Mouse (Mus musculus) embryonic fibroblast, embryonic 13.5 days (primary cell): ENCODE data around the gene Rtkn2. TPM values are rescaled to one million over a fixed set of nuclear protein-coding genes. Genes with fewer than 3 reads are reported as not detected.

Experiments used
- H3K27ac ChIP-seq: 2 replicates; pipeline ENCODE4 v1.5.1; 2012; ENCODE audit warnings: low read length, control low read depth, inconsistent platforms; ENCODE audit not compliant: insufficient read depth
- H3K4me1 ChIP-seq: 2 replicates; pipeline ENCODE4 v1.6.1; 2011; ENCODE audit warnings: low read length; ENCODE audit not compliant: control insufficient read depth, insufficient read depth
- H3K4me3 ChIP-seq: 2 replicates; pipeline ENCODE4 v1.5.1; 2011; ENCODE audit warnings: mild to moderate bottlenecking, control low read depth, low read length; ENCODE audit not compliant: insufficient read depth
- CTCF ChIP-seq: IDR thresholded peaks from 2 replicates; pipeline ENCODE4 v1.5.1; 2011; ENCODE audit warnings: mild to moderate bottlenecking, control low read depth, low read length, moderate library complexity, borderline replicate concordance; ENCODE audit not compliant: insufficient read depth
- POLR2A ChIP-seq: IDR thresholded peaks from 2 replicates; pipeline ENCODE4 v1.6.1; 2011; ENCODE audit warnings: low read depth, mild to moderate bottlenecking, control low read depth, low read length, moderate library complexity
- polyA plus RNA-seq: library from polyadenylated mRNA; stranded (reverse); fragments of >200 nt; gene quantifications from 2 replicates; pipeline ENCODE4 v1.2.4, GENCODE M21; 2011; ENCODE audit warnings: low read depth; ENCODE audit not compliant: missing spikeins, insufficient read length

Rtkn2 gene
- polyA plus RNA-seq, 1 experiment: 3.0 TPM

- Histone ChIP-seq H3K4me1 (no peaks in the 10 kb centered on the region), H3K27ac (no peak overlapping the region), H3K4me3 (no peak overlapping the region)
- TF ChIP-seq CTCF: no peak
These were observed 72.9 kb downstream of the Rtkn2 start for GRCm38 (mm10) chr10:68052307-68052706.

- H3K4me1 ChIP-seq: no peaks in the 10 kb centered on the region
- H3K27ac ChIP-seq: no peak overlapping the region
- no peak overlapping the region for H3K4me3 ChIP-seq
- TF ChIP-seq CTCF (no peak), POLR2A (no peak)
These were observed 74.8 kb downstream of the Rtkn2 start for GRCm38 (mm10) chr10:68054131-68054530.

- TF ChIP-seq CTCF (no peak), POLR2A (no peak)
- Histone ChIP-seq H3K4me3 (no peak overlapping the region), H3K4me1 (no peaks in the 10 kb centered on the region), H3K27ac (no peak overlapping the region)
These were observed 75.3 kb downstream of the Rtkn2 start for GRCm38 (mm10) chr10:68054706-68055105.

- Histone ChIP-seq H3K4me3 (no peak overlapping the region), H3K4me1 (no peaks in the 10 kb centered on the region), H3K27ac (no peak overlapping the region)
- no peak for TF ChIP-seq CTCF
- no peak for TF ChIP-seq POLR2A
These were observed 78.5 kb downstream of the Rtkn2 start for GRCm38 (mm10) chr10:68057841-68058240.

- H3K27ac ChIP-seq: no peak overlapping the region
- H3K4me3 ChIP-seq: no peak overlapping the region
- no peak for TF ChIP-seq POLR2A
- no peak for TF ChIP-seq CTCF
- no peaks in the 10 kb centered on the region for H3K4me1 ChIP-seq
These were observed 79.0 kb downstream of the Rtkn2 start for GRCm38 (mm10) chr10:68058378-68058777.

- no peak for TF ChIP-seq POLR2A
- TF ChIP-seq CTCF: no peak
- no peaks in the 10 kb centered on the region for H3K4me1 ChIP-seq
- H3K27ac ChIP-seq: no peak overlapping the region
- no peak overlapping the region for H3K4me3 ChIP-seq
These were observed 81.3 kb downstream of the Rtkn2 start for GRCm38 (mm10) chr10:68060590-68061248.

GRCm38 (mm10) chr10:68061249-68061615, 81.9 kb downstream of the Rtkn2 start:
- no peak overlapping the region for H3K4me3 ChIP-seq
- H3K4me1 ChIP-seq: no peaks in the 10 kb centered on the region
- no peak overlapping the region for H3K27ac ChIP-seq
- TF ChIP-seq CTCF (no peak), POLR2A (no peak)

GRCm38 (mm10) chr10:68063806-68064545, 84.6 kb downstream of the Rtkn2 start:
- Histone ChIP-seq H3K27ac (no peak overlapping the region), H3K4me3 (no peak overlapping the region), H3K4me1 (no peaks in the 10 kb centered on the region)
- no peak for TF ChIP-seq CTCF
- TF ChIP-seq POLR2A: no peak

GRCm38 (mm10) chr10:68064571-68064970, 85.2 kb downstream of the Rtkn2 start:
- TF ChIP-seq POLR2A (no peak), CTCF (no peak)
- Histone ChIP-seq H3K4me3 (no peak overlapping the region), H3K27ac (no peak overlapping the region), H3K4me1 (no peaks in the 10 kb centered on the region)

GRCm38 (mm10) chr10:68066173-68066572, 86.8 kb downstream of the Rtkn2 start:
- no peak for TF ChIP-seq POLR2A
- TF ChIP-seq CTCF: no peak
- Histone ChIP-seq H3K4me3 (no peak overlapping the region), H3K4me1 (no peaks in the 10 kb centered on the region), H3K27ac (no peak overlapping the region)
